Mouse (Mus musculus) large intestine, adult 2 months (tissue): ENCODE results near the gene Sh3pxd2b. TPM values are rescaled to one million over a fixed set of nuclear protein-coding genes. Genes with fewer than 3 reads are reported as not detected.

Source experiments
- DNase-seq: peaks from one replicate; pipeline ENCODE4 v3.0.0-alpha.2; 2012; ENCODE audit warnings: low read depth, low spot score
- WGBS: fragments of 180-500 bp; shearing (Covaris S2); methylation state at CpG from one replicate; pipeline ENCODE4 v1.1.7; 2018; 5-methylcytosine and 5-hydroxymethylcytosine counted together
- polyA plus RNA-seq: library from polyadenylated mRNA; depleted of rRNA; stranded (reverse); fragments of >200 nt; gene quantifications from 2 replicates; pipeline ENCODE4 v1.2.3, GENCODE M21; 2012; rRNA removed

Gene Sh3pxd2b
- polyA plus RNA-seq, 1 experiment = 3.4 TPM

GRCm38 (mm10) chr11:32456356-32456755 lies 108.7 kb downstream of the Sh3pxd2b start:
- no peak for DNase-seq
- WGBS = 32% methylated on average over 6 of the region's 6 CpGs

GRCm38 (mm10) chr11:32464282-32464681 lies 116.7 kb downstream of the Sh3pxd2b start:
- 70% methylated on average over 2 of the region's 2 CpGs for WGBS
- DNase-seq = no peak

- no peak for DNase-seq
- 60% methylated on average over 2 of the region's 2 CpGs for WGBS
These were observed 124.3 kb downstream of the Sh3pxd2b start for GRCm38 (mm10) chr11:32471925-32472324.

GRCm38 (mm10) chr11:32474725-32475124 lies 127.1 kb downstream of the Sh3pxd2b start:
- no peak for DNase-seq
- 86% methylated on average over 3 of the region's 3 CpGs for WGBS

- no peak for DNase-seq
- WGBS = 83% methylated on average over 5 of the region's 5 CpGs
These were observed 128.0 kb downstream of the Sh3pxd2b start for GRCm38 (mm10) chr11:32475487-32476236.

Other genes starting within 250 kb of the Sh3pxd2b start
- gene Il9r, start 147.5 kb upstream of the Sh3pxd2b start, polyA plus RNA-seq = 1.3 and 2.3 TPM in 2 replicates
- gene Snrnp25, start 142.4 kb upstream of the Sh3pxd2b start, polyA plus RNA-seq = 22.2 and 28.9 TPM in 2 replicates
- 42.0 and 45.2 TPM in 2 replicates for gene Rhbdf1, start 125.5 kb upstream of the Sh3pxd2b start, polyA plus RNA-seq
- gene Mpg, start 121.3 kb upstream of the Sh3pxd2b start, polyA plus RNA-seq = 9.3 and 10.3 TPM in 2 replicates
- 32.7 and 45.3 TPM in 2 replicates for gene Nprl3, start 80.1 kb upstream of the Sh3pxd2b start, polyA plus RNA-seq
- gene Hba-x, start 71.4 kb upstream of the Sh3pxd2b start, polyA plus RNA-seq = not detected in 2 replicates
- gene Hba-a1, start 64.3 kb upstream of the Sh3pxd2b start, polyA plus RNA-seq = 63.7 and 70.9 TPM in 2 replicates
- gene Hbq1b, start 60.9 kb upstream of the Sh3pxd2b start, polyA plus RNA-seq = not detected in 2 replicates
- gene Hba-a2, start 51.3 kb upstream of the Sh3pxd2b start, polyA plus RNA-seq = 127 and 153 TPM in 2 replicates
- not detected in 2 replicates for gene Hbq1a, start 47.8 kb upstream of the Sh3pxd2b start, polyA plus RNA-seq
- 2.8 and 3.6 TPM in 2 replicates for gene Ubtd2, start 107.5 kb downstream of the Sh3pxd2b start, polyA plus RNA-seq
- 0.33 TPM in 1 of 2 replicates, not detected in the other for gene Efcab9, start 184.3 kb downstream of the Sh3pxd2b start, polyA plus RNA-seq
- 13.5 and 30.5 TPM in 2 replicates for gene Stk10, start 185.5 kb downstream of the Sh3pxd2b start, polyA plus RNA-seq